Mouse (Mus musculus): ENCODE measurements around the gene Fut7. TPM values are rescaled to one million over a fixed set of nuclear protein-coding genes. Genes with fewer than 3 reads are reported as not detected.
A peak's percentile ranks its signal among the peaks of the same experiment; 100 is the strongest.

Gene Fut7
- polyA plus RNA-seq, 1 experiment from 2014 or later, result 0.11 TPM

DNA sequence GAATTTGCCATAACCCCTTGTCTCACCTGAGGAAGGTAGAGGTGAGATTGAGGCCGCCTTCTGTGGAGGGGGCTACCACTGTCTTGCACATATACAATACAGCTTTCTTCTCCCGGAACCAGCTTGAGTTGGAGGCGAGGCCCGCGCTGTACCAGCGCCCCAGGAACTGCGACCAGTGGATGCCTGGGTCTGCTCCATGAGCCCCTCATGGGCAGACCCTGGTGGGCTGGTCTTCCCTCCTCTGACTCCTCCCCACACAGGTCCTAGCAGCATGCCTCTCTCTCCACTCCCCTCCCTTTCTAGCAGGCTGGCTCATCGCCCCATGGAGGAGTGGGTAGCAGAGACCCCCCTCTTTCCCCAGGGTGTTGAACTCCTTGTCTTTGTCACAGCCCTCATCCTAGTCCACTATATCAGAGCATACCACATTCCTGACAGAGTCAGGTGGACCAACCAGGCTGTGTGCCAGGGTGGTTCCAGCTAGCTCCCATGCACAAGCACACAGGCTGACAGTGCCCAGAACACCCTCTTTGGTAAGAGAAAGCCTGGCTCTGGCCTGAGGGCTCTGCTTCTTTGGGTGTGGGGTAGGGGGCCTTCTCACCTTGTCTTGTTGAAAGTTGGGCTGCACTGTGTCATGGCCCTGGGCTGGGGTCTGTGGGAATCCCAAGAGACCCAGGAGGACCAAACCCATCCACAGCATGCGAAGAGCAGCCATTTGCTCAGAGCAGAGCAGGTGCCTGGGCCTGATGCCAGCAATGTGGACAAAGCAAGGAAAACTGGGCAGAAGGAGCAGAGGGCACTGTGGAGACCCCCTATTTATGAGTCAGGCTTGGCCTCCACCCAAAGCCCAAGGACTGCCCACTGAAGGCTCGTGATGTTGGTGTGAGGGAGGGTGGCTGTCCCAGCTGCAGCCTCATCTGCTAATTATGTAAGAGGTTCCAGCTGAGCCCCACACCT is 46.2 kb downstream of the Fut7 start:
- H3K9me3 ChIP-seq (ENCODE audit: control insufficient read depth, low read length), result no peaks in the 10 kb centered on the region
- no peaks in the 10 kb centered on the region for H3K27me3 ChIP-seq (replicated peaks; ENCODE audit: control insufficient read depth, insufficient read depth, low read length)
- WGBS, result 71% methylated on average over 10 of the region's 10 CpGs
- no peak overlapping the region for H3K9ac ChIP-seq (ENCODE audit: low read depth, low read length)
- ATAC-seq (ENCODE audit: low read depth) (peak; percentile 60; the same call in 1 of the 2 replicates), DNase-seq (ENCODE audit: low spot score) (peak; percentile 31)
- H3K4me3 ChIP-seq (ENCODE audit: low read depth, low read length), result no peak overlapping the region
- H3K4me1 ChIP-seq (ENCODE audit: control insufficient read depth, insufficient read depth, low read length), result peaks cover 9% of the 10 kb centered on the region; the same call in 1 of the 2 replicates
- H3K27ac ChIP-seq (replicated peaks; ENCODE audit: low read depth, low read length), result no peak overlapping the region
- H3K4me2 ChIP-seq (ENCODE audit: low read depth, low read length), result no peak overlapping the region
- H3K36me3 ChIP-seq (ENCODE audit: control insufficient read depth, insufficient read depth, low read length), result no peaks in the 10 kb centered on the region

DNA sequence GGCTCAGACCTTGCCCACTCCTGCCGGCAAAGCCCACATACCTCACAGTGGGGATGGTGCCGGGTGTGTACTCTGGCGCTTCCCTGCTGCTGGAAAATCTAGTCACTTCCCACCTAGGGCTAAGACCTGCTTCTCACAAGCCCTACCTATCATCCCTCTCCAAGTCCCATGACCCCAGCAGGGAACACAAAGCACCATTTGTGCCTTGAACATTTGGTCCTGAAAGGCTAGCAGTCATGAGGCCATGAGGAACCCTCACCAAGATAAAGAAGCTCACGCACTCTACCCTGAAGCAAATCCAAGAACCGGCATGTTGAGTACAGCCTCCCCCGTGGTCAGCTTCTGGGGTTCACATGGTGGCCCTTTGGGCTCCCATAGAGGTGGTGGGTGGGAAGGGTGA is 46.9 kb downstream of the Fut7 start, which contains the start of gene Ptgds:
Ptgds (minus strand) TSS at position 78 of the 400 bp plus-strand sequence.
- H3K4me2 ChIP-seq (ENCODE audit: low read depth, low read length), result no peak within 1 kb of the TSS
- H3K36me3 ChIP-seq (ENCODE audit: control insufficient read depth, insufficient read depth, low read length), result no peaks in the 10 kb centered on the region
- DNase-seq (ENCODE audit: low spot score) (no peak), ATAC-seq (ENCODE audit: low read depth) (no peak)
- H3K27ac ChIP-seq (replicated peaks; ENCODE audit: low read depth, low read length), result no peak within 1 kb of the TSS
- H3K27me3 ChIP-seq (replicated peaks; ENCODE audit: control insufficient read depth, insufficient read depth, low read length), result no peaks in the 10 kb centered on the region
- no peaks in the 10 kb centered on the region for H3K9me3 ChIP-seq (ENCODE audit: control insufficient read depth, low read length)
- no peak within 1 kb of the TSS for H3K4me3 ChIP-seq (ENCODE audit: low read depth, low read length)
- no peak within 1 kb of the TSS for H3K9ac ChIP-seq (ENCODE audit: low read depth, low read length)
- peaks cover 9% of the 10 kb centered on the region; the same call in 1 of the 2 replicates for H3K4me1 ChIP-seq (ENCODE audit: control insufficient read depth, insufficient read depth, low read length)
- WGBS, result 51% methylated on average over 6 of the region's 6 CpGs

DNA sequence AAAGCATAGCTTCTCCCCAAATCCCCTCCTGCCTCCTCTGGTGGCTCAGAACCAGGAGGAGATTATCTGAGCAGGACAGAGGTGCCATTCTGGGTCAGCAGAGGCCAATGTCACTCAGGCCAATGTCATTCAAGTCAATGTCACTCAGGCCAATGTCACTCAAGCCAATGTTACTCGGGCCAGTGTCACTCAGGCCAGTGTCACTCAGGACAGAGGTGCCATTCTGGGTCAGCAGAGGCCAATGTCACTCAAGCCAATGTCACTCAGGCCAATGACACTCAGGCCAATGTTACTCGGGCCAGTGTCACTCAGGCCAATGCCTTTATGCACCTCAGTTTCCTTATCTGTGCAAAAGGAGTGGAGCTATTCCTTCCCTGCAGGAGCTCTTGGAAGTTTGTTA is 49.5 kb downstream of the Fut7 start:
- no peak overlapping the region for H3K27ac ChIP-seq (replicated peaks; ENCODE audit: low read depth, low read length)
- H3K27me3 ChIP-seq (replicated peaks; ENCODE audit: control insufficient read depth, insufficient read depth, low read length), result no peaks in the 10 kb centered on the region
- H3K9me3 ChIP-seq (ENCODE audit: control insufficient read depth, low read length), result no peaks in the 10 kb centered on the region
- no peak for DNase-seq (ENCODE audit: low spot score)
- no peaks in the 10 kb centered on the region for H3K36me3 ChIP-seq (ENCODE audit: control insufficient read depth, insufficient read depth, low read length)
- H3K4me2 ChIP-seq (ENCODE audit: low read depth, low read length), result no peak overlapping the region
- H3K9ac ChIP-seq (ENCODE audit: low read depth, low read length), result no peak overlapping the region
- WGBS, result 76% methylated on average over 2 of the region's 2 CpGs
- H3K4me1 ChIP-seq (ENCODE audit: control insufficient read depth, insufficient read depth, low read length), result 0 out of 2 replicates have a peak, but pooled peaks cover 3% of the 10 kb centered on the region
- ATAC-seq (ENCODE audit: low read depth), result no peak
- no peak overlapping the region for H3K4me3 ChIP-seq (ENCODE audit: low read depth, low read length)

Small RNAs within 50 kb of the gene (microRNA-seq; reads per million reads assigned to microRNA genes)
- not detected for gene Mir3087 (ENCODE audit: borderline number of aligned reads)

Other genes with a start within 250 kb of the Fut7 start
- 16.5 and 20.9 TPM in 2 replicates for gene Nrarp, start 242.5 kb upstream of the Fut7 start, polyA plus RNA-seq (2014; fragmentation: Nextera tagmentation; extraction: Ambion mirVana)
- 7.5 and 7.8 TPM in 2 replicates for gene Tor4a, start 226.4 kb upstream of the Fut7 start, polyA plus RNA-seq (2014; fragmentation: Nextera tagmentation; extraction: Ambion mirVana)
- gene Nelfb, start 211.8 kb upstream of the Fut7 start, polyA plus RNA-seq (2014; fragmentation: Nextera tagmentation; extraction: Ambion mirVana), result 76.8 and 94.4 TPM in 2 replicates
- gene Stpg3, start 208.6 kb upstream of the Fut7 start, polyA plus RNA-seq (2014; fragmentation: Nextera tagmentation; extraction: Ambion mirVana), result not detected in 2 replicates
- gene Fam166a, start 204.5 kb upstream of the Fut7 start, polyA plus RNA-seq (2014; fragmentation: Nextera tagmentation; extraction: Ambion mirVana), result not detected in 2 replicates
- 429 and 461 TPM in 2 replicates for gene Tubb4b, start 198.6 kb upstream of the Fut7 start, polyA plus RNA-seq (2014; fragmentation: Nextera tagmentation; extraction: Ambion mirVana)
- not detected in 2 replicates for gene Slc34a3, start 188.9 kb upstream of the Fut7 start, polyA plus RNA-seq (2014; fragmentation: Nextera tagmentation; extraction: Ambion mirVana)
- gene Rnf224, start 186.5 kb upstream of the Fut7 start, polyA plus RNA-seq (2014; fragmentation: Nextera tagmentation; extraction: Ambion mirVana), result not detected in 2 replicates
- 11.8 and 16.3 TPM in 2 replicates for gene Rnf208, start 181.0 kb upstream of the Fut7 start, polyA plus RNA-seq (2014; fragmentation: Nextera tagmentation; extraction: Ambion mirVana)
- gene Cysrt1, start 180.8 kb upstream of the Fut7 start, polyA plus RNA-seq (2014; fragmentation: Nextera tagmentation; extraction: Ambion mirVana), result 3.2 and 10.2 TPM in 2 replicates
- gene AL732309.1, start 176.4 kb upstream of the Fut7 start, polyA plus RNA-seq (2014; fragmentation: Nextera tagmentation; extraction: Ambion mirVana), result 4.5 and 6.1 TPM in 2 replicates
- gene Tmem203, start 167.8 kb upstream of the Fut7 start, polyA plus RNA-seq (2014; fragmentation: Nextera tagmentation; extraction: Ambion mirVana), result 16.1 and 16.6 TPM in 2 replicates
- 4.6 and 5.1 TPM in 2 replicates for gene Tprn, start 160.6 kb upstream of the Fut7 start, polyA plus RNA-seq (2014; fragmentation: Nextera tagmentation; extraction: Ambion mirVana)
- gene Ssna1, start 150.8 kb upstream of the Fut7 start, polyA plus RNA-seq (2014; fragmentation: Nextera tagmentation; extraction: Ambion mirVana), result 227 and 240 TPM in 2 replicates
- 104 and 113 TPM in 2 replicates for gene Anapc2, start 150.8 kb upstream of the Fut7 start, polyA plus RNA-seq (2014; fragmentation: Nextera tagmentation; extraction: Ambion mirVana)
- not detected in 2 replicates for gene Tmem210, start 135.1 kb upstream of the Fut7 start, polyA plus RNA-seq (2014; fragmentation: Nextera tagmentation; extraction: Ambion mirVana)
- gene Lrrc26, start 133.4 kb upstream of the Fut7 start, polyA plus RNA-seq (2014; fragmentation: Nextera tagmentation; extraction: Ambion mirVana), result 2.3 and 5.1 TPM in 2 replicates
- gene Grin1, start 104.1 kb upstream of the Fut7 start, polyA plus RNA-seq (2014; fragmentation: Nextera tagmentation; extraction: Ambion mirVana), result 1.7 and 1.8 TPM in 2 replicates
- gene Man1b1, start 90.9 kb upstream of the Fut7 start, polyA plus RNA-seq (2014; fragmentation: Nextera tagmentation; extraction: Ambion mirVana), result 74.7 and 75.0 TPM in 2 replicates
- 19.7 and 23.8 TPM in 2 replicates for gene Dpp7, start 66.9 kb upstream of the Fut7 start, polyA plus RNA-seq (2014; fragmentation: Nextera tagmentation; extraction: Ambion mirVana)
- 20.8 and 20.9 TPM in 2 replicates for gene Uap1l1, start 57.6 kb upstream of the Fut7 start, polyA plus RNA-seq (2014; fragmentation: Nextera tagmentation; extraction: Ambion mirVana)
- 21.4 and 29.3 TPM in 2 replicates for gene Sapcd2, start 50.9 kb upstream of the Fut7 start, polyA plus RNA-seq (2014; fragmentation: Nextera tagmentation; extraction: Ambion mirVana)
- gene Entpd2, start 27.4 kb upstream of the Fut7 start, polyA plus RNA-seq (2014; fragmentation: Nextera tagmentation; extraction: Ambion mirVana), result 11.3 and 12.9 TPM in 2 replicates
- 75.1 TPM in 2 replicates for gene Npdc1, start 23.9 kb upstream of the Fut7 start, polyA plus RNA-seq (2014; fragmentation: Nextera tagmentation; extraction: Ambion mirVana)
- gene Abca2, start 5.4 kb downstream of the Fut7 start, polyA plus RNA-seq (2014; fragmentation: Nextera tagmentation; extraction: Ambion mirVana), result 6.4 and 6.9 TPM in 2 replicates
- 11.2 and 22.7 TPM in 2 replicates for gene Clic3, start 33.6 kb downstream of the Fut7 start, polyA plus RNA-seq (2014; fragmentation: Nextera tagmentation; extraction: Ambion mirVana)
- gene Paxx, start 37.8 kb downstream of the Fut7 start, polyA plus RNA-seq (2014; fragmentation: Nextera tagmentation; extraction: Ambion mirVana), result 39.3 and 41.7 TPM in 2 replicates
- 156 and 191 TPM in 2 replicates for gene Ptgds, start 46.8 kb downstream of the Fut7 start, polyA plus RNA-seq (2014; fragmentation: Nextera tagmentation; extraction: Ambion mirVana)
- gene Lcn12, start 70.6 kb downstream of the Fut7 start, polyA plus RNA-seq (2014; fragmentation: Nextera tagmentation; extraction: Ambion mirVana), result not detected in 2 replicates
- 56.9 and 73.6 TPM in 2 replicates for gene Fbxw5, start 77.5 kb downstream of the Fut7 start, polyA plus RNA-seq (2014; fragmentation: Nextera tagmentation; extraction: Ambion mirVana)
- 5.0 and 5.1 TPM in 2 replicates for gene C8g, start 78.5 kb downstream of the Fut7 start, polyA plus RNA-seq (2014; fragmentation: Nextera tagmentation; extraction: Ambion mirVana)
- 30.0 and 33.9 TPM in 2 replicates for gene Traf2, start 123.7 kb downstream of the Fut7 start, polyA plus RNA-seq (2014; fragmentation: Nextera tagmentation; extraction: Ambion mirVana)
- gene Edf1, start 134.6 kb downstream of the Fut7 start, polyA plus RNA-seq (2014; fragmentation: Nextera tagmentation; extraction: Ambion mirVana), result 312 and 318 TPM in 2 replicates
- gene Mamdc4, start 151.6 kb downstream of the Fut7 start, polyA plus RNA-seq (2014; fragmentation: Nextera tagmentation; extraction: Ambion mirVana), result 1.4 and 1.7 TPM in 2 replicates
- 148 and 160 TPM in 2 replicates for gene Phpt1, start 152.0 kb downstream of the Fut7 start, polyA plus RNA-seq (2014; fragmentation: Nextera tagmentation; extraction: Ambion mirVana)
- 0.40 and 1.4 TPM in 2 replicates for gene Ajm1, start 158.5 kb downstream of the Fut7 start, polyA plus RNA-seq (2014; fragmentation: Nextera tagmentation; extraction: Ambion mirVana)
- gene Rabl6, start 185.3 kb downstream of the Fut7 start, polyA plus RNA-seq (2014; fragmentation: Nextera tagmentation; extraction: Ambion mirVana), result 64.4 and 71.9 TPM in 2 replicates
- gene Ccdc183, start 194.4 kb downstream of the Fut7 start, polyA plus RNA-seq (2014; fragmentation: Nextera tagmentation; extraction: Ambion mirVana), result 0.33 and 0.41 TPM in 2 replicates
- 22.9 and 33.0 TPM in 2 replicates for gene Tmem141, start 198.7 kb downstream of the Fut7 start, polyA plus RNA-seq (2014; fragmentation: Nextera tagmentation; extraction: Ambion mirVana)
- 2.8 and 4.9 TPM in 2 replicates for gene Fcna, start 204.8 kb downstream of the Fut7 start, polyA plus RNA-seq (2014; fragmentation: Nextera tagmentation; extraction: Ambion mirVana)
- gene Lcn8, start 229.9 kb downstream of the Fut7 start, polyA plus RNA-seq (2014; fragmentation: Nextera tagmentation; extraction: Ambion mirVana), result not detected in 2 replicates
- gene Lcn5, start 234.7 kb downstream of the Fut7 start, polyA plus RNA-seq (2014; fragmentation: Nextera tagmentation; extraction: Ambion mirVana), result not detected in 2 replicates

Measured in embryonic facial prominence, embryonic 14.5 days (tissue).